Mouse (Mus musculus) hindbrain, postnatal 0 days (tissue): ENCODE results near the gene Tmem18. TPM values are rescaled to one million over a fixed set of nuclear protein-coding genes. Genes with fewer than 3 reads are reported as not detected.
A peak's percentile ranks its signal among the peaks of the same experiment; 100 is the strongest.

Experiments
- ATAC-seq: fragments of 200-750 bp; cut with Nextera tagmentation; 2 replicates; pipeline ENCODE4 v1.8.0; 2017; ENCODE audit warnings: mild to moderate bottlenecking, moderate TSS enrichment, moderate library complexity
- DNase-seq: peaks from one replicate; pipeline ENCODE4 v3.0.0-alpha.2; 2015; ENCODE audit warnings: low spot score
- H3K27ac ChIP-seq: fragments of 300-500 bp; sonication (generic); 2 replicates; pipeline ENCODE4 v1.5.1; 2014; ENCODE audit warnings: mild to moderate bottlenecking
- H3K27me3 ChIP-seq: fragments of 300-500 bp; sonication (generic); 2 replicates; pipeline ENCODE4 v1.6.1; 2014; ENCODE audit warnings: low read length, mixed read lengths; ENCODE audit not compliant: insufficient read depth
- H3K36me3 ChIP-seq: fragments of 300-500 bp; sonication (generic); 2 replicates; pipeline ENCODE4 v1.6.1; 2014; ENCODE audit warnings: low read length, mixed read lengths; ENCODE audit not compliant: insufficient read depth
- H3K4me1 ChIP-seq: fragments of 300-500 bp; sonication (generic); 2 replicates; pipeline ENCODE4 v1.6.1; 2014; ENCODE audit warnings: antibody characterized with exemption, low read length, mixed read lengths; ENCODE audit not compliant: insufficient read depth
- H3K4me2 ChIP-seq: fragments of 300-500 bp; sonication (generic); 2 replicates; pipeline ENCODE4 v1.6.1; 2014; ENCODE audit warnings: low read depth, mild to moderate bottlenecking, low read length, moderate library complexity, mixed read lengths
- H3K4me3 ChIP-seq: fragments of 300-500 bp; sonication (generic); 2 replicates; pipeline ENCODE4 v1.5.1; 2014; ENCODE audit warnings: low read length
- H3K9ac ChIP-seq: fragments of 300-500 bp; sonication (generic); replicated peaks from 2 replicates; pipeline ENCODE4 v1.6.1; 2014; ENCODE audit warnings: mild to moderate bottlenecking, low read length, moderate library complexity, mixed read lengths
- H3K9me3 ChIP-seq: fragments of 300-500 bp; sonication (generic); 2 replicates; pipeline ENCODE4 v1.6.1; 2016; ENCODE audit warnings: low read length, mixed read lengths
- CTCF ChIP-seq: IDR thresholded peaks from 2 replicates; pipeline ENCODE4 v1.5.1; 2016; ENCODE audit warnings: antibody characterized with exemption, control low read depth, low read depth
- WGBS: fragments of 180-500 bp; shearing (Covaris S2); extraction: QIAGEN DNeasy Blood & Tissue Kit; methylation state at CpG from one replicate; pipeline ENCODE4 v1.1.7; 2014; 5-methylcytosine and 5-hydroxymethylcytosine counted together
- polyA plus RNA-seq: library from polyadenylated mRNA; unstranded; fragments of >200 nt; fragmentation: Nextera tagmentation; extraction: Ambion mirVana; gene quantifications from 2 replicates; pipeline ENCODE4 v1.2.1, GENCODE M21; 2015
- total RNA-seq: library from RNA; depleted of rRNA; stranded (reverse); fragments of >200 nt; gene quantifications from 2 replicates; pipeline ENCODE4 v1.2.3, GENCODE M21; 2014

Tmem18 gene
- total and polyA plus RNA-seq, 2 experiments from 2014 or later: 40.2 to 40.7 TPM

GRCm38 (mm10) chr12:30599997-30600396 lies 15.8 kb downstream of the Tmem18 start:
- WGBS: 83% methylated on average over 2 of the region's 2 CpGs
- DNase-seq (no peak), ATAC-seq (no peak)
- no peaks in the 10 kb centered on the region for H3K9me3 ChIP-seq
- no peak for TF ChIP-seq CTCF
- H3K4me3 ChIP-seq: no peak overlapping the region
- H3K4me2 ChIP-seq: no peak overlapping the region
- no peaks in the 10 kb centered on the region for H3K27me3 ChIP-seq
- no peaks in the 10 kb centered on the region for H3K4me1 ChIP-seq
- H3K9ac ChIP-seq: no peak overlapping the region
- no peak overlapping the region for H3K27ac ChIP-seq
- H3K36me3 ChIP-seq: no peaks in the 10 kb centered on the region

- no peak overlapping the region for H3K4me2 ChIP-seq
Observed at GRCm38 (mm10) chr12:30604012-30604411, 19.8 kb downstream of the Tmem18 start.

GRCm38 (mm10) chr12:30604876-30605275 lies 20.6 kb downstream of the Tmem18 start:
- DNase-seq: no peak
- no peaks in the 10 kb centered on the region for H3K4me1 ChIP-seq
- WGBS: 75% methylated on average over 6 of the region's 6 CpGs
- no peak for TF ChIP-seq CTCF
- no peaks in the 10 kb centered on the region for H3K9me3 ChIP-seq
- no peak for ATAC-seq
- H3K4me2 ChIP-seq: no peak overlapping the region
- no peak overlapping the region for H3K4me3 ChIP-seq
- no peaks in the 10 kb centered on the region for H3K36me3 ChIP-seq
- no peak overlapping the region for H3K9ac ChIP-seq
- no peak overlapping the region for H3K27ac ChIP-seq
- H3K27me3 ChIP-seq: no peaks in the 10 kb centered on the region

More at GRCm38 (mm10) chr12:30604012-30604411, 19.8 kb downstream of the Tmem18 start:
- no peak for TF ChIP-seq CTCF
- 71% methylated on average over 9 of the region's 9 CpGs for WGBS
- Histone ChIP-seq H3K4me3 (no peak overlapping the region), H3K36me3 (no peaks in the 10 kb centered on the region), H3K27ac (no peak overlapping the region), H3K9me3 (no peaks in the 10 kb centered on the region), H3K9ac (no peak overlapping the region), H3K27me3 (no peaks in the 10 kb centered on the region), H3K4me1 (no peaks in the 10 kb centered on the region)
- ATAC-seq (no peak), DNase-seq (no peak)

- no peak overlapping the region for H3K4me3 ChIP-seq
- H3K4me2 ChIP-seq: no peak overlapping the region
- no peaks in the 10 kb centered on the region for H3K9me3 ChIP-seq
- no peaks in the 10 kb centered on the region for H3K4me1 ChIP-seq
- ATAC-seq (no peak), DNase-seq (no peak)
- WGBS: 95% methylated on average over 6 of the region's 6 CpGs
- no peaks in the 10 kb centered on the region for H3K27me3 ChIP-seq
- H3K9ac ChIP-seq: no peak overlapping the region
- TF ChIP-seq CTCF: no peak
- no peaks in the 10 kb centered on the region for H3K36me3 ChIP-seq
- H3K27ac ChIP-seq: no peak overlapping the region
Observed at GRCm38 (mm10) chr12:30605941-30606340, 21.7 kb downstream of the Tmem18 start.

- no peak overlapping the region for H3K27ac ChIP-seq
- no peaks in the 10 kb centered on the region for H3K9me3 ChIP-seq
- WGBS: 77% methylated on average over 8 of the region's 8 CpGs
- H3K9ac ChIP-seq: no peak overlapping the region
- no peaks in the 10 kb centered on the region for H3K36me3 ChIP-seq
- DNase-seq (no peak), ATAC-seq (no peak)
- H3K27me3 ChIP-seq: no peaks in the 10 kb centered on the region
- H3K4me2 ChIP-seq: no peak overlapping the region
- no peak for TF ChIP-seq CTCF
- no peak overlapping the region for H3K4me3 ChIP-seq
- H3K4me1 ChIP-seq: no peaks in the 10 kb centered on the region
Observed at GRCm38 (mm10) chr12:30606743-30607142, 22.5 kb downstream of the Tmem18 start.

GRCm38 (mm10) chr12:30618425-30618824 lies 34.2 kb downstream of the Tmem18 start:
- Histone ChIP-seq H3K36me3 (no peaks in the 10 kb centered on the region), H3K27me3 (no peaks in the 10 kb centered on the region), H3K4me2 (no peak overlapping the region), H3K4me1 (no peaks in the 10 kb centered on the region), H3K9me3 (no peaks in the 10 kb centered on the region), H3K4me3 (no peak overlapping the region), H3K27ac (no peak overlapping the region), H3K9ac (no peak overlapping the region)
- peak; percentile 7 for DNase-seq
- ATAC-seq: no peak
- no peak for TF ChIP-seq CTCF
- 59% methylated on average over 8 of the region's 8 CpGs for WGBS

- DNase-seq (no peak), ATAC-seq (no peak)
- Histone ChIP-seq H3K4me3 (no peak overlapping the region), H3K9me3 (no peaks in the 10 kb centered on the region), H3K27me3 (no peaks in the 10 kb centered on the region), H3K36me3 (no peaks in the 10 kb centered on the region), H3K4me2 (no peak overlapping the region), H3K27ac (no peak overlapping the region), H3K9ac (no peak overlapping the region), H3K4me1 (no peaks in the 10 kb centered on the region)
- TF ChIP-seq CTCF: no peak
- WGBS: 71% methylated on average over 5 of the region's 5 CpGs
Observed at GRCm38 (mm10) chr12:30628466-30628865, 44.2 kb downstream of the Tmem18 start.
